Mouse (Mus musculus): Measurements from ENCODE around the gene Nup98. TPM values are rescaled to one million over a fixed set of nuclear protein-coding genes. Genes with fewer than 3 reads are reported as not detected.

Gene Nup98
- total and polyA plus RNA-seq, 3 experiments = 25.9 to 195 (median 45.2) TPM

DNA sequence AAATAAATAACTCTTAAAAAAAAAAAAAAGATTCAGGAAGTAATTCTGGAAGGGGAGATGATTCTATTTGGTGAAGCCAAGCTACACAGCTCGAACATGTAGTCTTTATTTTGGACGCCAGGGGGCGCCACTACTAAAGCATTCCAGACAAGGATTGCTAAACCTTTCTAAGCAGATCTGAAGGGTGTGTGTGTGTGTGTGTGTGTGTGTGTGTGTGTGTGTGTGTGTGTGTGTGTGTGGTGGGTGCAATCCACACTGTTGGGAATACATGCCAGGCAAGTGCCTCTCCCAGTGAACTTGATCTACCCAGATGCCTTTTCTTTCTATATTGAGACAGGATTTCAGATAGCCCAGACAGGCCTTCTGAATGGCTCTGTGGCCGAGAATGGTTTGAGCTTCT lies 48.2 kb upstream of the Nup98 start (continued):
- TF ChIP-seq NRF1 (IDR thresholded peaks at IDR 0.05; ENCODE audit: insufficient read depth, low read depth, low read length, poor library complexity, severe bottlenecking) (no peak), UBTF (IDR thresholded peaks at IDR 0.05; ENCODE audit: borderline replicate concordance, insufficient read depth, low read depth, low read length) (no peak), POLR2AphosphoS2 (IDR thresholded peaks at IDR 0.05; ENCODE audit: low read length) (no peak), EP300 (IDR thresholded peaks at IDR 0.05; ENCODE audit: low read depth in 1 of 2, low read length in 2 of 2) (no peak), CTCF (IDR thresholded peaks at IDR 0.05 in 2 of 3, conservative IDR thresholded peaks at IDR 0.05 in 1 of 3; ENCODE audit: control insufficient read depth in 1 of 3, insufficient read depth in 1 of 3, low read depth in 2 of 3, low read length in 3 of 3, poor library complexity in 1 of 3, severe bottlenecking in 1 of 3) (peak; percentile 52 to 84 (median 74)), ZMIZ1 (IDR thresholded peaks at IDR 0.05; ENCODE audit: low read depth, low read length) (no peak), USF2 (IDR thresholded peaks at IDR 0.05; ENCODE audit: borderline replicate concordance in 1 of 2, insufficient read depth in 1 of 2, low read depth in 1 of 2, low read length in 2 of 2) (no peak), ZC3H11A (IDR thresholded peaks at IDR 0.05; ENCODE audit: low read depth, low read length) (peak; percentile 87), TAL1 (IDR thresholded peaks at IDR 0.05; ENCODE audit: low read length) (no peak), RCOR1 (IDR thresholded peaks at IDR 0.05; ENCODE audit: low read depth, low read length) (no peak), SMC3 (IDR thresholded peaks at IDR 0.05; ENCODE audit: low read depth, low read length) (peak; percentile 89), NELFE (IDR thresholded peaks at IDR 0.05; ENCODE audit: low read depth, low read length) (no peak)

DNA sequence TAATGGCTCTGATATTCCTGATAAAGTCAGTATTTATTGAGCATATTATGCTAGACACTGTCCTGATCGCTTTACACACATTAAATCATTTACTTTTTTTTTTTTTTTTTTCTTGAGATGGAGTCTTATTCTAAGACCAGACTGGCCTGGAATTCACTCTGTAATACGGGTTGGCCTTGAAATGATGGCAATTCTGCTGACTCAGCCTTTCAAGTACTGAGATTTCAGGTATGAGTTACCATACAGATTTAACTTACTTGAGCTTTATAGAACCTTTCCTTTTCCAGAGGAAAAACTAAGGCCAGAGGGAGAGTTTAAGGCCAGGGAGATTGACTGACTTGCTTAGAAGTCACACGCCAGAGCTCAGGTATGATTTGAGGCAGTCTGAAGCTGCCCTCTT lies 46.7 kb upstream of the Nup98 start:
- no peak for TF ChIP-seq GATA1 (IDR thresholded peaks at IDR 0.05; ENCODE audit: low read depth, low read length)
- peak; percentile 89 for TF ChIP-seq MAFK (IDR thresholded peaks at IDR 0.05; ENCODE audit: borderline replicate concordance, low read depth, low read length)
- H3K36me3 ChIP-seq (ENCODE audit: control insufficient read depth in 1 of 2, insufficient read depth in 2 of 2, low read length in 2 of 2) = peaks cover 0 to 17% of the 10 kb centered on the region in 2 experiments; a peak in 2 of 4 replicates
- no peaks in the 10 kb centered on the region for H3K79me2 ChIP-seq (ENCODE audit: control insufficient read depth, insufficient read depth, low read length, poor library complexity)
- DNase-seq (ENCODE audit: low read depth, low spot score) = no peak
- H3K27ac ChIP-seq (ENCODE audit: control insufficient read depth, low read depth, low read length) = no peak overlapping the region
- no peaks in the 10 kb centered on the region for H3K9me3 ChIP-seq (replicated peaks; ENCODE audit: insufficient read depth, low read length)
- no peak overlapping the region for H3K4me3 ChIP-seq (ENCODE audit: control insufficient read depth in 1 of 2, insufficient read depth in 1 of 2, low read depth in 2 of 2, low read length in 2 of 2)
- no peaks in the 10 kb centered on the region for H3K27me3 ChIP-seq (ENCODE audit: control insufficient read depth in 1 of 2, insufficient read depth in 2 of 2, low read length in 2 of 2)
- H3K9ac ChIP-seq (ENCODE audit: control insufficient read depth, low read depth, low read length, poor library complexity, severe bottlenecking) = no peak overlapping the region
- H3K4me1 ChIP-seq (ENCODE audit: control insufficient read depth in 1 of 2, insufficient read depth in 2 of 2, low read length in 2 of 2) = peaks cover 15 to 21% of the 10 kb centered on the region in 2 experiments

DNA sequence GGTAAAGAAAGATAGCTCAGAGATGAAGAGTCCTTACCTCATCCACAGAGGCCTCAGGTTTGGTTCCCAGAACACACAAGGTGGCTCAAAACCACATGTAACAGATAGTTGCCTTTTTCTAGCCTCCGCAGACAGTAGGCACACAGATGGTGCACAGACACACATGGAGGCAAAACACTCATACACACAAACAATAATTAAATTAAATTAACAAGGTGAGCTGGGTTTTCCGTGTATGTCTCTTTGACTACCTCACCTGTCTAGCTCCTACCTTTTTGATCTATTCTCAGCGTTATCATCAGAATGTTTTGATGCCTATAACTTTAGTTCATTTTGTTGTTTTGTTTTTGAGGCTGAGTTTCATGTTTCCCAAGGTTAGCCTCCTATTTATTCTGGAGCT lies 46.0 kb upstream of the Nup98 start, which contains the start of gene Rhog:
Gene Rhog, minus strand, starts transcription at position 101 of the 400 bp plus-strand sequence.
- Histone ChIP-seq H3K4me1 (ENCODE audit: control insufficient read depth in 1 of 2, insufficient read depth in 2 of 2, low read length in 2 of 2) (peaks cover 15 to 27% of the 10 kb centered on the region in 2 experiments), H3K27ac (ENCODE audit: control insufficient read depth, low read depth, low read length) (no peak within 1 kb of the TSS), H3K9ac (ENCODE audit: control insufficient read depth, low read depth, low read length, poor library complexity, severe bottlenecking) (no peak within 1 kb of the TSS), H3K79me2 (ENCODE audit: control insufficient read depth, insufficient read depth, low read length, poor library complexity) (peaks cover 2% of the 10 kb centered on the region; the same call in 1 of the 2 replicates), H3K27me3 (ENCODE audit: control insufficient read depth in 1 of 2, insufficient read depth in 2 of 2, low read length in 2 of 2) (no peaks in the 10 kb centered on the region), H3K4me3 (ENCODE audit: control insufficient read depth in 1 of 2, insufficient read depth in 1 of 2, low read depth in 2 of 2, low read length in 2 of 2) (no peak within 1 kb of the TSS), H3K36me3 (ENCODE audit: control insufficient read depth in 1 of 2, insufficient read depth in 2 of 2, low read length in 2 of 2) (peaks cover 0 to 23% of the 10 kb centered on the region in 2 experiments; a peak in 2 of 4 replicates), H3K9me3 (replicated peaks; ENCODE audit: insufficient read depth, low read length) (no peaks in the 10 kb centered on the region)
- no peak for DNase-seq (ENCODE audit: low read depth, low spot score)
- TF ChIP-seq SMC3 (IDR thresholded peaks at IDR 0.05; ENCODE audit: low read depth, low read length) (no peak), ELF1 (IDR thresholded peaks at IDR 0.05; ENCODE audit: low read depth, low read length) (no peak), POLR2A (IDR thresholded peaks at IDR 0.05; ENCODE audit: control insufficient read depth in 1 of 2, insufficient read depth in 1 of 2, low read depth in 1 of 2, low read length in 2 of 2, poor library complexity in 1 of 2) (no peak), MYC (IDR thresholded peaks at IDR 0.05; ENCODE audit: low read depth, low read length) (no peak), USF1 (IDR thresholded peaks at IDR 0.05; ENCODE audit: low read depth, low read length) (no peak), JUND (IDR thresholded peaks at IDR 0.05; ENCODE audit: low read depth, low read length) (no peak), UBTF (IDR thresholded peaks at IDR 0.05; ENCODE audit: borderline replicate concordance, insufficient read depth, low read depth, low read length) (no peak), HCFC1 (IDR thresholded peaks at IDR 0.05; ENCODE audit: low read depth, low read length) (no peak), MAX (IDR thresholded peaks at IDR 0.05; ENCODE audit: low read length) (no peak), E2F4 (IDR thresholded peaks at IDR 0.05; ENCODE audit: borderline replicate concordance, low read depth, low read length) (no peak), MAFK (IDR thresholded peaks at IDR 0.05; ENCODE audit: borderline replicate concordance, low read depth, low read length) (no peak), BHLHE40 (IDR thresholded peaks at IDR 0.05; ENCODE audit: borderline replicate concordance, low read depth, low read length) (no peak), POLR2AphosphoS5 (IDR thresholded peaks at IDR 0.05; ENCODE audit: borderline replicate concordance, low read depth, low read length) (no peak), CHD2 (IDR thresholded peaks at IDR 0.05; ENCODE audit: low read length) (no peak), TCF12 (IDR thresholded peaks at IDR 0.05; ENCODE audit: low read depth, low read length) (no peak)

Measured in MEL (cell line).